In genomic region chr4:135919280-135919639, GRCm38 (mm10) we compare ENCODE assay signal across 19 mouse cellular contexts. TPM values are rescaled to one million over a fixed set of nuclear protein-coding genes. Genes with fewer than 3 reads are reported as not detected.
A peak's percentile ranks its signal among the peaks of the same experiment; 100 is the strongest.
DNase-seq lines count a peak whose midpoint lies in the region; ATAC-seq and TF ChIP-seq lines count a peak whose summit lies in the region.
"Had no signal": no experiment of that assay in that cellular context is flagged by ENCODE, and none has a peak within 500 bp of the region (broad histone marks: within the 10 kb centered on the region; RNA-seq: fewer than 3 reads in every experiment).

No protein-coding gene starts in this region.

- H3K9me3 ChIP-seq in liver, embryonic 16.5 days (replicated peaks; ENCODE audit: control insufficient read depth, low read length), result no peaks in the 10 kb centered on the region
- H3K9me3 ChIP-seq in intestine, postnatal 0 days (ENCODE audit: control insufficient read depth), result no peaks in the 10 kb centered on the region
- no peaks in the 10 kb centered on the region for H3K9me3 ChIP-seq in stomach, embryonic 16.5 days (replicated peaks; ENCODE audit: control insufficient read depth, low read length)
- H3K9me3 ChIP-seq: forebrain, embryonic 13.5 days; heart, embryonic 10.5 days; limb, embryonic 15.5 days; midbrain, embryonic 15.5 days had no signal

- H3K27ac ChIP-seq in liver, embryonic 16.5 days (ENCODE audit: low read length), result peak overlapping the region; percentile 55
- peak overlapping the region; percentile 95 for H3K27ac ChIP-seq in bone marrow macrophage, adult 2 months (ENCODE audit: insufficient read depth, low read depth, low read length)
- H3K27ac ChIP-seq in intestine, postnatal 0 days (ENCODE audit: low read depth, low read length), result peak overlapping the region; percentile 92
- H3K27ac ChIP-seq in stomach, embryonic 16.5 days (ENCODE audit: low read length), result 0 out of 2 replicates have a peak overlapping the region, but pooled peaks have one; percentile 16
- H3K27ac ChIP-seq: forebrain, embryonic 13.5 days; heart, embryonic 10.5 days; limb, embryonic 15.5 days; midbrain, embryonic 15.5 days had no signal

- H3K36me3 ChIP-seq in liver, embryonic 16.5 days (ENCODE audit: control insufficient read depth, insufficient read depth), result no peaks in the 10 kb centered on the region; the same call in 1 of the 2 replicates
- peaks cover 10% of the 10 kb centered on the region for H3K36me3 ChIP-seq in intestine, postnatal 0 days (ENCODE audit: control insufficient read depth, insufficient read depth)
- peaks cover 3% of the 10 kb centered on the region; the same call in 1 of the 2 replicates for H3K36me3 ChIP-seq in stomach, embryonic 16.5 days (ENCODE audit: control insufficient read depth, insufficient read depth, low read length)
- H3K36me3 ChIP-seq: midbrain, embryonic 15.5 days had no signal

- TF ChIP-seq POLR2A in bone marrow macrophage, adult 2 months (IDR thresholded peaks at IDR 0.05; ENCODE audit: borderline replicate concordance, low read depth, low read length), result no peak

- no peak overlapping the region for H3K4me3 ChIP-seq in liver, embryonic 16.5 days (ENCODE audit: low read depth, low read length)
- H3K4me3 ChIP-seq in bone marrow macrophage, adult 2 months (ENCODE audit: insufficient read depth, low read length), result peak overlapping the region; percentile 16; the same call in 1 of the 2 replicates
- H3K4me3 ChIP-seq in intestine, postnatal 0 days (ENCODE audit: low read depth, low read length), result no peak overlapping the region
- H3K4me3 ChIP-seq in stomach, embryonic 16.5 days (replicated peaks; ENCODE audit: low read length), result no peak overlapping the region
- H3K4me3 ChIP-seq: forebrain, embryonic 13.5 days; heart, embryonic 10.5 days; limb, embryonic 15.5 days; midbrain, embryonic 15.5 days had no signal

- WGBS in liver, embryonic 16.5 days (ENCODE audit: insufficient replicate concordance), result 70% methylated on average over 3 of the region's 3 CpGs
- 51% methylated on average over 3 of the region's 3 CpGs for WGBS in intestine, postnatal 0 days
- 86% methylated on average over 3 of the region's 3 CpGs for WGBS in stomach, embryonic 16.5 days

- TF ChIP-seq CTCF in bone marrow macrophage, adult 2 months (IDR thresholded peaks at IDR 0.05; ENCODE audit: low read depth, low read length), result no peak
- TF ChIP-seq CTCF in intestine, postnatal 0 days (IDR thresholded peaks at IDR 0.05; ENCODE audit: low read depth), result no peak

- H3K4me1 ChIP-seq in liver, embryonic 16.5 days (ENCODE audit: control insufficient read depth, low read depth, low read length), result peaks cover 12% of the 10 kb centered on the region
- peaks cover 38% of the 10 kb centered on the region for H3K4me1 ChIP-seq in bone marrow macrophage, adult 2 months (ENCODE audit: control insufficient read depth, insufficient read depth, low read length)
- peaks cover 14% of the 10 kb centered on the region for H3K4me1 ChIP-seq in intestine, postnatal 0 days (replicated peaks; ENCODE audit: control insufficient read depth, insufficient read depth, low read length)
- peaks cover 6% of the 10 kb centered on the region for H3K4me1 ChIP-seq in stomach, embryonic 16.5 days (ENCODE audit: control insufficient read depth, insufficient read depth, low read length)

- intact Hi-C loops in left cerebral cortex, postnatal 14 days (cut with DNase I), result no loop called here

- ATAC-seq in liver, embryonic 16.5 days (ENCODE audit: low read depth), result no peak
- ATAC-seq in intestine, postnatal 0 days, result peak; percentile 79
- ATAC-seq in stomach, embryonic 16.5 days (ENCODE audit: insufficient read depth, low FRiP score), result no peak
- ATAC-seq: forebrain, embryonic 13.5 days; midbrain, embryonic 15.5 days had no signal

- H3K27me3 ChIP-seq in liver, embryonic 16.5 days (ENCODE audit: control insufficient read depth, insufficient read depth, low read depth, low read length), result no peaks in the 10 kb centered on the region
- no peaks in the 10 kb centered on the region for H3K27me3 ChIP-seq in intestine, postnatal 0 days (replicated peaks; ENCODE audit: control insufficient read depth, insufficient read depth, low read length)
- no peaks in the 10 kb centered on the region for H3K27me3 ChIP-seq in stomach, embryonic 16.5 days (ENCODE audit: control insufficient read depth, insufficient read depth, low read length)
- H3K27me3 ChIP-seq: CH12.LX; forebrain, embryonic 13.5 days; limb, embryonic 15.5 days; midbrain, embryonic 15.5 days had no signal

- no peak overlapping the region for H3K9ac ChIP-seq in liver, embryonic 16.5 days (ENCODE audit: low read depth, low read length)
- H3K9ac ChIP-seq in intestine, postnatal 0 days (ENCODE audit: low read depth, low read length), result no peak overlapping the region
- no peak overlapping the region for H3K9ac ChIP-seq in stomach, embryonic 16.5 days (ENCODE audit: low read length)
- H3K9ac ChIP-seq: forebrain, embryonic 13.5 days; limb, embryonic 15.5 days; midbrain, embryonic 15.5 days had no signal

- no peak for DNase-seq in liver
- DNase-seq in heart, adult 18-20 months, result no peak
- DNase-seq in left cerebral cortex, postnatal 14 days (ENCODE audit: low spot score in 2 of 2), result no peak
- DNase-seq: cerebellum, adult 9-10 months; gastrocnemius, postnatal 10 days; kidney, adult 9 months; kidney, postnatal 36 days; layer of hippocampus, postnatal 36 days; right cerebral cortex, postnatal 14 days; thymus, postnatal 36 days had no signal

- no peak overlapping the region for H3K4me2 ChIP-seq in liver, embryonic 16.5 days (ENCODE audit: low read depth, low read length)
- H3K4me2 ChIP-seq in intestine, postnatal 0 days (replicated peaks; ENCODE audit: low read depth), result peak overlapping the region; percentile 39
- H3K4me2 ChIP-seq in stomach, embryonic 16.5 days (ENCODE audit: low read depth, low read length), result no peak overlapping the region
- H3K4me2 ChIP-seq: forebrain, embryonic 13.5 days; limb, embryonic 15.5 days; midbrain, embryonic 15.5 days had no signal

RNA-seq across cellular contexts. Expression of gene Fuca1, which starts 1.3 kb away (rescaled TPM):
- 22.7 and 28.0 TPM in 2 replicates for polyA plus RNA-seq in liver, embryonic 16.5 days (2015; fragmentation: Nextera tagmentation; extraction: Ambion mirVana)
- polyA plus RNA-seq in bone marrow macrophage, adult 2 months (2012; ENCODE audit: insufficient read depth, insufficient read length, missing spikeins), result 418 and 432 TPM in 2 replicates
- 717 and 739 TPM in 2 replicates for polyA plus RNA-seq in intestine, postnatal 0 days (2015; fragmentation: Nextera tagmentation; extraction: Ambion mirVana)
- 98.9 and 132 TPM in 2 replicates for polyA plus RNA-seq in stomach, embryonic 16.5 days (2015; fragmentation: Nextera tagmentation; extraction: Ambion mirVana)
- 10 to 100 TPM; 31.7 to 35.3 TPM for total RNA-seq in heart, adult 18-20 months (2021)
- total RNA-seq in left cerebral cortex, postnatal 14 days (2021), result 10 to 100 TPM; 34.0 to 39.0 TPM

RNA-seq across cellular contexts. Expression of gene Cnr2, which starts 24.1 kb away (rescaled TPM):
- 2.9 TPM in 2 replicates for polyA plus RNA-seq in liver, embryonic 16.5 days (2015; fragmentation: Nextera tagmentation; extraction: Ambion mirVana)
- 17.3 and 18.8 TPM in 2 replicates for polyA plus RNA-seq in bone marrow macrophage, adult 2 months (2012; ENCODE audit: insufficient read depth, insufficient read length, missing spikeins)
- 0.14 and 0.24 TPM in 2 replicates for polyA plus RNA-seq in intestine, postnatal 0 days (2015; fragmentation: Nextera tagmentation; extraction: Ambion mirVana)
- 0.59 and 0.90 TPM in 2 replicates for polyA plus RNA-seq in stomach, embryonic 16.5 days (2015; fragmentation: Nextera tagmentation; extraction: Ambion mirVana)
- 1 to 10 TPM in 1 of 2 experiments, under 1 TPM in 1; 0.52 to 1.7 TPM for total RNA-seq in heart, adult 18-20 months (2021)
- total RNA-seq in left cerebral cortex, postnatal 14 days (2021), result under 1 TPM in 1 of 2 experiments, not detected in 1; 0.09 TPM
- polyA plus RNA-seq: midbrain, embryonic 15.5 days had no signal

RNA-seq across cellular contexts. Expression of gene Hmgcl, which starts 27.0 kb away (rescaled TPM):
- 105 and 107 TPM in 2 replicates for polyA plus RNA-seq in liver, embryonic 16.5 days (2015; fragmentation: Nextera tagmentation; extraction: Ambion mirVana)
- polyA plus RNA-seq in bone marrow macrophage, adult 2 months (2012; ENCODE audit: insufficient read depth, insufficient read length, missing spikeins), result 99.8 and 101 TPM in 2 replicates
- 232 and 235 TPM in 2 replicates for polyA plus RNA-seq in intestine, postnatal 0 days (2015; fragmentation: Nextera tagmentation; extraction: Ambion mirVana)
- 97.5 and 107 TPM in 2 replicates for polyA plus RNA-seq in stomach, embryonic 16.5 days (2015; fragmentation: Nextera tagmentation; extraction: Ambion mirVana)
- 10 to 100 TPM; 87.3 to 91.7 TPM for total RNA-seq in heart, adult 18-20 months (2021)
- 10 to 100 TPM; 28.3 to 30.9 TPM for total RNA-seq in left cerebral cortex, postnatal 14 days (2021)

RNA-seq across cellular contexts. Expression of gene Gale, which starts 44.3 kb away (rescaled TPM):
- 34.5 and 37.6 TPM in 2 replicates for polyA plus RNA-seq in liver, embryonic 16.5 days (2015; fragmentation: Nextera tagmentation; extraction: Ambion mirVana)
- 4.7 and 5.6 TPM in 2 replicates for polyA plus RNA-seq in bone marrow macrophage, adult 2 months (2012; ENCODE audit: insufficient read depth, insufficient read length, missing spikeins)
- polyA plus RNA-seq in intestine, postnatal 0 days (2015; fragmentation: Nextera tagmentation; extraction: Ambion mirVana), result 99.5 and 131 TPM in 2 replicates
- 109 and 136 TPM in 2 replicates for polyA plus RNA-seq in stomach, embryonic 16.5 days (2015; fragmentation: Nextera tagmentation; extraction: Ambion mirVana)
- total RNA-seq in heart, adult 18-20 months (2021), result 1 to 10 TPM; 1.8 to 2.7 TPM
- total RNA-seq in left cerebral cortex, postnatal 14 days (2021), result 10 to 100 TPM; 26.2 to 31.6 TPM

RNA-seq across cellular contexts. Expression of gene Pnrc2, which starts 45.6 kb away (rescaled TPM):
- polyA plus RNA-seq in liver, embryonic 16.5 days (2015; fragmentation: Nextera tagmentation; extraction: Ambion mirVana), result 74.9 and 81.1 TPM in 2 replicates
- 126 and 135 TPM in 2 replicates for polyA plus RNA-seq in bone marrow macrophage, adult 2 months (2012; ENCODE audit: insufficient read depth, insufficient read length, missing spikeins)
- 103 and 114 TPM in 2 replicates for polyA plus RNA-seq in intestine, postnatal 0 days (2015; fragmentation: Nextera tagmentation; extraction: Ambion mirVana)
- 168 and 169 TPM in 2 replicates for polyA plus RNA-seq in stomach, embryonic 16.5 days (2015; fragmentation: Nextera tagmentation; extraction: Ambion mirVana)
- 10 to 100 TPM; 62.7 to 68.0 TPM for total RNA-seq in heart, adult 18-20 months (2021)
- 10 to 100 TPM; 48.8 to 49.7 TPM for total RNA-seq in left cerebral cortex, postnatal 14 days (2021)

Comparison
In these comparisons a context has a peak if more than half of its experiments do, and no peak if none do; other contexts are left out.
1. H3K27ac ChIP-seq: peak in every context shown above with its lines; median percentile 95 in bone marrow macrophage, adult 2 months; 92 in intestine, postnatal 0 days; 55 in liver, embryonic 16.5 days; 16 in stomach, embryonic 16.5 days.